Mouse (Mus musculus) heart, adult 9 months (tissue): ENCODE results near the gene Cfap299.
"Not testable (repeated sequence)": the region's sequence is repeated elsewhere in the genome, so short reads cannot be mapped to it uniquely, and the experiment has no call there.

Experiments used
- DNase-seq, 2 experiments: peaks; one replicate each; pipeline ENCODE4 v3.0.0; 2022; ENCODE audit warnings: low spot score in 2 of 2

Cfap299 gene

GRCm38 (mm10) chr5:98328848-98329624, at the start of gene Cfap299:
Cfap299 (plus strand) TSS chr5:98329304.
- DNase-seq = peak; percentile 33 to 64

- no peak for DNase-seq
Measured at GRCm38 (mm10) chr5:98281993-98282392, 47.1 kb upstream of the Cfap299 start.

- no peak for DNase-seq
Measured at GRCm38 (mm10) chr5:98283696-98284478, 45.2 kb upstream of the Cfap299 start.

GRCm38 (mm10) chr5:98290642-98291041, 38.5 kb upstream of the Cfap299 start:
- DNase-seq = no peak

- DNase-seq = no peak
Measured at GRCm38 (mm10) chr5:98292388-98293048, 36.6 kb upstream of the Cfap299 start.

- no peak for DNase-seq
Measured at GRCm38 (mm10) chr5:98293049-98293715, 35.9 kb upstream of the Cfap299 start.

GRCm38 (mm10) chr5:98300079-98300478, 29.0 kb upstream of the Cfap299 start:
- DNase-seq = no peak

GRCm38 (mm10) chr5:98305673-98306072, 23.4 kb upstream of the Cfap299 start:
- DNase-seq = no peak

GRCm38 (mm10) chr5:98306528-98306927, 22.6 kb upstream of the Cfap299 start:
- no peak for DNase-seq

- DNase-seq = no peak
Measured at GRCm38 (mm10) chr5:98326625-98327024, 2.5 kb upstream of the Cfap299 start.

GRCm38 (mm10) chr5:98343751-98344150, 14.6 kb downstream of the Cfap299 start:
- DNase-seq = not testable (repeated sequence)

GRCm38 (mm10) chr5:98344581-98344980, 15.5 kb downstream of the Cfap299 start:
- no peak for DNase-seq

GRCm38 (mm10) chr5:98346067-98346466, 17.0 kb downstream of the Cfap299 start:
- no peak for DNase-seq

GRCm38 (mm10) chr5:98348605-98349004, 19.5 kb downstream of the Cfap299 start:
- DNase-seq = peak in 1 of 2 experiments; percentile 24

- no peak for DNase-seq
Measured at GRCm38 (mm10) chr5:98359912-98360311, 30.8 kb downstream of the Cfap299 start.

GRCm38 (mm10) chr5:98360792-98361419, 31.8 kb downstream of the Cfap299 start:
- DNase-seq = no peak

- no peak for DNase-seq
Measured at GRCm38 (mm10) chr5:98363428-98363827, 34.3 kb downstream of the Cfap299 start.

- no peak for DNase-seq
Measured at GRCm38 (mm10) chr5:98365340-98365739, 36.2 kb downstream of the Cfap299 start.

- no peak for DNase-seq
Measured at GRCm38 (mm10) chr5:98368822-98369221, 39.7 kb downstream of the Cfap299 start.

GRCm38 (mm10) chr5:98369426-98369825, 40.3 kb downstream of the Cfap299 start:
- no peak for DNase-seq

GRCm38 (mm10) chr5:98376058-98376798, 47.1 kb downstream of the Cfap299 start:
- no peak for DNase-seq
